ENCODE assay signal across 32 mouse cellular contexts in genomic region chr9:37802055-37802454, GRCm38 (mm10). TPM values are rescaled to one million over a fixed set of nuclear protein-coding genes. Genes with fewer than 3 reads are reported as not detected.
"Had no signal": no experiment of that assay in that cellular context is flagged by ENCODE, and none has a peak within 500 bp of the region (broad histone marks: within the 10 kb centered on the region; RNA-seq: fewer than 3 reads in every experiment).

No protein-coding gene starts in this region.

- DNase-seq: kidney, adult 18-20 months; kidney, adult 9 months; kidney, postnatal 14 days; kidney, postnatal 4 days; liver, embryonic 13.5 days; lung, adult 2 months; lung, postnatal 14 days; lung, postnatal 4 days; midbrain, embryonic 14.5 days; thymus, adult 2 months; thymus, postnatal 14 days; thymus, postnatal 4 days had no signal

RNA-seq across cellular contexts. Expression of gene Olfr876, which starts 0.8 kb away (rescaled TPM):
- total RNA-seq: layer of hippocampus, adult 2 months; layer of hippocampus, postnatal 10 days; left cerebral cortex, adult 2 months; left cerebral cortex, postnatal 25 days; liver, adult 2 months; megakaryocyte progenitor cell, adult 5-6 weeks; megakaryocyte-erythroid progenitor cell, adult 5-6 weeks; midbrain, postnatal 0 days had no signal
- polyA plus RNA-seq: intestine, embryonic 16.5 days; kidney, embryonic 16.5 days; limb, embryonic 11.5 days; limb, embryonic 14.5 days; liver, adult 2 months; liver, embryonic 13.5 days; liver, embryonic 16.5 days; lung, adult 2 months; lung, embryonic 16.5 days; midbrain, embryonic 11.5 days; midbrain, embryonic 14.5 days; midbrain, postnatal 0 days; neural tube, embryonic 12.5 days; neural tube, embryonic 15.5 days; small intestine, adult 2 months; spleen, adult 2 months; stomach, embryonic 16.5 days; thymus, adult 2 months had no signal

RNA-seq across cellular contexts. Expression of gene Olfr875, which starts 30.4 kb away (rescaled TPM):
- total RNA-seq: layer of hippocampus, adult 2 months; layer of hippocampus, postnatal 10 days; left cerebral cortex, adult 2 months; left cerebral cortex, postnatal 25 days; liver, adult 2 months; megakaryocyte progenitor cell, adult 5-6 weeks; megakaryocyte-erythroid progenitor cell, adult 5-6 weeks; midbrain, postnatal 0 days had no signal
- polyA plus RNA-seq: intestine, embryonic 16.5 days; limb, embryonic 11.5 days; liver, adult 2 months; liver, embryonic 13.5 days; liver, embryonic 16.5 days; lung, adult 2 months; lung, embryonic 16.5 days; midbrain, embryonic 11.5 days; midbrain, embryonic 14.5 days; neural tube, embryonic 12.5 days; neural tube, embryonic 15.5 days; small intestine, adult 2 months; spleen, adult 2 months; stomach, embryonic 16.5 days; thymus, adult 2 months had no signal

RNA-seq across cellular contexts. Expression of gene Olfr877, which starts 52.0 kb away (rescaled TPM):
- total RNA-seq: layer of hippocampus, adult 2 months; layer of hippocampus, postnatal 10 days; liver, adult 2 months; megakaryocyte progenitor cell, adult 5-6 weeks; megakaryocyte-erythroid progenitor cell, adult 5-6 weeks; midbrain, postnatal 0 days had no signal
- polyA plus RNA-seq: intestine, embryonic 16.5 days; kidney, embryonic 16.5 days; limb, embryonic 11.5 days; limb, embryonic 14.5 days; liver, adult 2 months; liver, embryonic 13.5 days; liver, embryonic 16.5 days; lung, adult 2 months; lung, embryonic 16.5 days; midbrain, embryonic 11.5 days; midbrain, embryonic 14.5 days; midbrain, postnatal 0 days; neural tube, embryonic 12.5 days; neural tube, embryonic 15.5 days; small intestine, adult 2 months; spleen, adult 2 months; stomach, embryonic 16.5 days; thymus, adult 2 months had no signal

RNA-seq across cellular contexts. Expression of gene Olfr874, which starts 57.1 kb away (rescaled TPM):
- total RNA-seq: layer of hippocampus, adult 2 months; layer of hippocampus, postnatal 10 days; left cerebral cortex, adult 2 months; left cerebral cortex, postnatal 25 days; liver, adult 2 months; megakaryocyte progenitor cell, adult 5-6 weeks; megakaryocyte-erythroid progenitor cell, adult 5-6 weeks; midbrain, postnatal 0 days had no signal
- polyA plus RNA-seq: intestine, embryonic 16.5 days; kidney, embryonic 16.5 days; limb, embryonic 11.5 days; liver, adult 2 months; liver, embryonic 13.5 days; liver, embryonic 16.5 days; lung, adult 2 months; lung, embryonic 16.5 days; midbrain, embryonic 11.5 days; midbrain, embryonic 14.5 days; neural tube, embryonic 12.5 days; neural tube, embryonic 15.5 days; small intestine, adult 2 months; spleen, adult 2 months; stomach, embryonic 16.5 days; thymus, adult 2 months had no signal
